11 mouse cellular contexts compared by ENCODE assay signal in the genomic region with DNA sequence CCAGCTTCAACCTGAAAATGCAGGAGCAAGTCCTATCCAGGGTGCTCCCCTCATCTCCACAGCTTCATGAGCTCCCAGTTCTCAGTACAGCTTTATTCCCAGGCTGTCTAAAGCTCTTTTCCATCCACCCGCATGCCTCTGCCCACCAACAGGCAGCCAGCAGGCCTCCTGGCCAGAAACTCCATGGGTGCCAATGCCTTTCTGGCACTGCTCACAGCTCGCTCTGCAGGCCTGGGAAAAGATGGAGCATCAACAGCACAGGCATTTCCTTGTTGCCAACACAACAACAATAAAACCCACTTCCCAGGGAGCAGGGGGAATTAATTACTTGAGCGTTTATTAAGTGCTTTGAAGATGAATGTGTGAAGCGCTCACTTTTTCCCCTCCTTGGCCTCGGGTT.
DNase-seq lines count a peak whose midpoint lies in the region; ATAC-seq lines count a peak whose summit lies in the region.
"Had no signal": no experiment of that assay in that cellular context is flagged by ENCODE, and none has a peak within 500 bp of the region (broad histone marks: within the 10 kb centered on the region; RNA-seq: fewer than 3 reads in every experiment).

No protein-coding gene starts in this region.

- H3K4me1 ChIP-seq in forebrain, embryonic 16.5 days (replicated peaks; ENCODE audit: control insufficient read depth, insufficient read depth, low read length), result peaks cover 6% of the 10 kb centered on the region; the same call in 1 of the 2 replicates
- H3K4me1 ChIP-seq in forebrain, embryonic 12.5 days, result peaks cover 12% of the 10 kb centered on the region
- no peaks in the 10 kb centered on the region for H3K4me1 ChIP-seq in heart, embryonic 11.5 days (ENCODE audit: control insufficient read depth, insufficient read depth, low read length)

- H3K36me3 ChIP-seq in forebrain, embryonic 16.5 days (ENCODE audit: control insufficient read depth, insufficient read depth), result no peaks in the 10 kb centered on the region
- H3K36me3 ChIP-seq in forebrain, embryonic 12.5 days (replicated peaks), result no peaks in the 10 kb centered on the region
- no peaks in the 10 kb centered on the region for H3K36me3 ChIP-seq in heart, embryonic 11.5 days (ENCODE audit: control insufficient read depth, insufficient read depth, low read length)

- peaks cover 5% of the 10 kb centered on the region; the same call in 1 of the 2 replicates for H3K9me3 ChIP-seq in forebrain, embryonic 16.5 days (ENCODE audit: control insufficient read depth, low read length)
- 0 out of 2 replicates have a peak, but pooled peaks cover 4% of the 10 kb centered on the region for H3K9me3 ChIP-seq in forebrain, embryonic 12.5 days
- no peaks in the 10 kb centered on the region for H3K9me3 ChIP-seq in heart, embryonic 11.5 days (replicated peaks; ENCODE audit: control insufficient read depth, low read length)

- peak; percentile 48 for DNase-seq in retina, postnatal 1 day
- no peak for DNase-seq in retina, embryonic 14.5 days (ENCODE audit: low spot score)
- DNase-seq in left cerebral cortex, postnatal 14 days (ENCODE audit: low spot score in 2 of 2), result peak; percentile 15 to 50
- DNase-seq in spleen, adult 18-20 months, result no peak
- no peak for DNase-seq in adrenal gland, adult 18-20 months (ENCODE audit: low spot score in 2 of 2)
- DNase-seq: cerebellum, adult 8-10 months; heart, postnatal 4 days; kidney, postnatal 4 days had no signal

- 14% methylated on average over 5 of the region's 5 CpGs for WGBS in forebrain, embryonic 16.5 days
- WGBS in forebrain, embryonic 12.5 days, result 37% methylated on average over 5 of the region's 5 CpGs
- 58% methylated on average over 5 of the region's 5 CpGs for WGBS in heart, embryonic 11.5 days (ENCODE audit: insufficient replicate concordance)

- H3K27ac ChIP-seq in forebrain, embryonic 16.5 days (ENCODE audit: low read length), result no peak overlapping the region
- H3K27ac ChIP-seq in forebrain, embryonic 12.5 days, result no peak overlapping the region
- H3K27ac ChIP-seq in heart, embryonic 11.5 days (ENCODE audit: low read depth, low read length), result no peak overlapping the region

- no peak overlapping the region for H3K9ac ChIP-seq in forebrain, embryonic 16.5 days (replicated peaks; ENCODE audit: low read depth, low read length)
- no peak overlapping the region for H3K9ac ChIP-seq in forebrain, embryonic 12.5 days
- no peak overlapping the region for H3K9ac ChIP-seq in heart, embryonic 11.5 days (ENCODE audit: low read depth, low read length)

- intact Hi-C loops in left cerebral cortex, postnatal 14 days (cut with DNase I), result no loop called here

- no peak overlapping the region for H3K4me3 ChIP-seq in forebrain, embryonic 16.5 days (replicated peaks; ENCODE audit: low read length)
- H3K4me3 ChIP-seq in forebrain, embryonic 12.5 days (replicated peaks), result no peak overlapping the region
- H3K4me3 ChIP-seq in heart, embryonic 11.5 days (ENCODE audit: low read depth, low read length), result no peak overlapping the region

- peak; percentile 62 for ATAC-seq in forebrain, embryonic 16.5 days
- no peak for ATAC-seq in forebrain, embryonic 12.5 days (ENCODE audit: low FRiP score)
- no peak for ATAC-seq in heart, embryonic 11.5 days (replicated peaks; ENCODE audit: insufficient number of reproducible peaks, low FRiP score, low TSS enrichment)

- H3K27me3 ChIP-seq in forebrain, embryonic 16.5 days (replicated peaks; ENCODE audit: control insufficient read depth, insufficient read depth, low read length), result no peaks in the 10 kb centered on the region
- no peaks in the 10 kb centered on the region for H3K27me3 ChIP-seq in forebrain, embryonic 12.5 days
- H3K27me3 ChIP-seq in heart, embryonic 11.5 days (ENCODE audit: control insufficient read depth, insufficient read depth, low read length), result no peaks in the 10 kb centered on the region

- no peak overlapping the region for H3K4me2 ChIP-seq in forebrain, embryonic 16.5 days (ENCODE audit: low read length)
- H3K4me2 ChIP-seq in forebrain, embryonic 12.5 days, result no peak overlapping the region
- H3K4me2 ChIP-seq in heart, embryonic 11.5 days, result no peak overlapping the region

Comparison
In these comparisons a context has a peak if more than half of its experiments do, and no peak if none do; other contexts are left out.
1. DNase-seq: peak in retina, postnatal 1 day (single experiment) and left cerebral cortex, postnatal 14 days (2 of 2); none in retina, embryonic 14.5 days (single experiment), spleen, adult 18-20 months (0 of 2) and adrenal gland, adult 18-20 months (0 of 2).